Mouse (Mus musculus): Measurements from ENCODE around the gene Pwwp2b. TPM values are rescaled to one million over a fixed set of nuclear protein-coding genes. Genes with fewer than 3 reads are reported as not detected.
A peak's percentile ranks its signal among the peaks of the same experiment; 100 is the strongest.

The Pwwp2b gene
- 10.1 and 10.8 TPM in 2 replicates for polyA plus RNA-seq (2016; fragmentation: Nextera tagmentation; extraction: Ambion mirVana)

GRCm38 (mm10) chr7:139247881-139248614, at the start of gene Pwwp2b:
Gene Pwwp2b, plus strand, starts transcription at chr7:139248482.
- Histone ChIP-seq H3K4me3 (peak within 1 kb of the TSS; percentile 66), H3K36me3 (no peaks in the 10 kb centered on the region), H3K4me1 (peaks cover 40% of the 10 kb centered on the region), H3K9ac (peak within 1 kb of the TSS; percentile 73), H3K27me3 (peaks cover 10% of the 10 kb centered on the region; the same call in 1 of the 2 replicates), H3K4me2 (replicated peaks) (peak within 1 kb of the TSS; percentile 95), H3K9me3 (no peaks in the 10 kb centered on the region), H3K27ac (peak within 1 kb of the TSS; percentile 37; the same call in 1 of the 2 replicates)
- WGBS: under 1% methylated on average over 70 of the region's 72 CpGs
- ATAC-seq (ENCODE audit: insufficient number of reproducible peaks, insufficient read depth, low FRiP score, low TSS enrichment): peak; percentile 50; the same call in 1 of the 2 replicates

GRCm38 (mm10) chr7:139200108-139200507, 48.2 kb upstream of the Pwwp2b start:
- Histone ChIP-seq H3K4me2 (replicated peaks) (no peak overlapping the region), H3K36me3 (no peaks in the 10 kb centered on the region), H3K27ac (no peak overlapping the region), H3K4me1 (no peaks in the 10 kb centered on the region), H3K9me3 (no peaks in the 10 kb centered on the region), H3K9ac (no peak overlapping the region), H3K27me3 (0 out of 2 replicates have a peak, but pooled peaks cover 3% of the 10 kb centered on the region), H3K4me3 (no peak overlapping the region)
- ATAC-seq (ENCODE audit: insufficient number of reproducible peaks, insufficient read depth, low FRiP score, low TSS enrichment): 0 out of 2 replicates have a peak, but pooled peaks have one; percentile 41
- 30% methylated on average over 7 of the region's 7 CpGs for WGBS

GRCm38 (mm10) chr7:139201209-139201608, 47.1 kb upstream of the Pwwp2b start:
- WGBS: 50% methylated on average over 6 of the region's 6 CpGs
- Histone ChIP-seq H3K27ac (no peak overlapping the region), H3K9ac (no peak overlapping the region), H3K27me3 (0 out of 2 replicates have a peak, but pooled peaks cover 3% of the 10 kb centered on the region), H3K36me3 (no peaks in the 10 kb centered on the region), H3K9me3 (no peaks in the 10 kb centered on the region), H3K4me3 (no peak overlapping the region), H3K4me1 (no peaks in the 10 kb centered on the region), H3K4me2 (replicated peaks) (no peak overlapping the region)
- ATAC-seq (ENCODE audit: insufficient number of reproducible peaks, insufficient read depth, low FRiP score, low TSS enrichment): no peak

- 28% methylated on average over 7 of the region's 7 CpGs for WGBS
- Histone ChIP-seq H3K27me3 (no peaks in the 10 kb centered on the region), H3K9ac (no peak overlapping the region), H3K4me1 (peaks cover 5% of the 10 kb centered on the region; the same call in 1 of the 2 replicates), H3K36me3 (no peaks in the 10 kb centered on the region), H3K27ac (no peak overlapping the region), H3K4me2 (replicated peaks) (no peak overlapping the region), H3K9me3 (no peaks in the 10 kb centered on the region), H3K4me3 (no peak overlapping the region)
- ATAC-seq (ENCODE audit: insufficient number of reproducible peaks, insufficient read depth, low FRiP score, low TSS enrichment): no peak
These were observed 40.1 kb upstream of the Pwwp2b start for GRCm38 (mm10) chr7:139208023-139208772.

- ATAC-seq (ENCODE audit: insufficient number of reproducible peaks, insufficient read depth, low FRiP score, low TSS enrichment): no peak
- Histone ChIP-seq H3K4me3 (no peak overlapping the region), H3K36me3 (no peaks in the 10 kb centered on the region), H3K27ac (no peak overlapping the region), H3K9me3 (no peaks in the 10 kb centered on the region), H3K27me3 (no peaks in the 10 kb centered on the region), H3K4me2 (replicated peaks) (no peak overlapping the region), H3K4me1 (peaks cover 7% of the 10 kb centered on the region; the same call in 1 of the 2 replicates), H3K9ac (no peak overlapping the region)
- WGBS: 87% methylated on average over 4 of the region's 4 CpGs
These were observed 39.5 kb upstream of the Pwwp2b start for GRCm38 (mm10) chr7:139208773-139209095.

- Histone ChIP-seq H3K4me1 (peaks cover 11% of the 10 kb centered on the region; the same call in 1 of the 2 replicates), H3K27me3 (no peaks in the 10 kb centered on the region), H3K36me3 (no peaks in the 10 kb centered on the region), H3K4me3 (no peak overlapping the region), H3K9ac (no peak overlapping the region), H3K4me2 (replicated peaks) (no peak overlapping the region), H3K9me3 (no peaks in the 10 kb centered on the region), H3K27ac (no peak overlapping the region)
- WGBS: 82% methylated on average over 6 of the region's 6 CpGs
- no peak for ATAC-seq (ENCODE audit: insufficient number of reproducible peaks, insufficient read depth, low FRiP score, low TSS enrichment)
These were observed 36.5 kb upstream of the Pwwp2b start for GRCm38 (mm10) chr7:139211761-139212160.

GRCm38 (mm10) chr7:139212754-139213745, 35.2 kb upstream of the Pwwp2b start, which contains the start of the genes Lrrc27 and Stk32c:
Gene Lrrc27, plus strand, starts transcription at chr7:139212988.
Gene Stk32c, minus strand, starts transcription at chr7:139213307.
- WGBS: 2% methylated on average over 53 of the region's 53 CpGs

GRCm38 (mm10) chr7:139213751-139214150, 34.5 kb upstream of the Pwwp2b start:
- Histone ChIP-seq H3K9me3 (no peaks in the 10 kb centered on the region), H3K27me3 (no peaks in the 10 kb centered on the region), H3K9ac (peak overlapping the region; percentile 46), H3K4me2 (replicated peaks) (peak overlapping the region; percentile 57), H3K36me3 (no peaks in the 10 kb centered on the region), H3K27ac (no peak overlapping the region; the same call in 1 of the 2 replicates), H3K4me3 (peak overlapping the region; percentile 56), H3K4me1 (peaks cover 18% of the 10 kb centered on the region; the same call in 1 of the 2 replicates)
- no peak for ATAC-seq (ENCODE audit: insufficient number of reproducible peaks, insufficient read depth, low FRiP score, low TSS enrichment)
- WGBS: 72% methylated on average over 3 of the region's 3 CpGs

More at GRCm38 (mm10) chr7:139212754-139213745, 35.2 kb upstream of the Pwwp2b start, which contains the start of the genes Lrrc27 and Stk32c:
- no peaks in the 10 kb centered on the region for H3K36me3 ChIP-seq
- H3K9ac ChIP-seq: peak within 1 kb of the TSS; percentile 59
- H3K27ac ChIP-seq: peak within 1 kb of the TSS; percentile 76
- peak; percentile 98 for ATAC-seq (ENCODE audit: insufficient number of reproducible peaks, insufficient read depth, low FRiP score, low TSS enrichment)
- no peaks in the 10 kb centered on the region for H3K9me3 ChIP-seq
- H3K27me3 ChIP-seq: no peaks in the 10 kb centered on the region
- peak within 1 kb of the TSS; percentile 57 for H3K4me2 ChIP-seq (replicated peaks)
- H3K4me1 ChIP-seq: peaks cover 15% of the 10 kb centered on the region; the same call in 1 of the 2 replicates
- H3K4me3 ChIP-seq: peak within 1 kb of the TSS; percentile 56

- H3K4me2 ChIP-seq (replicated peaks): no peak overlapping the region
- no peak overlapping the region for H3K9ac ChIP-seq
- no peaks in the 10 kb centered on the region for H3K27me3 ChIP-seq
- no peaks in the 10 kb centered on the region for H3K9me3 ChIP-seq
- ATAC-seq (ENCODE audit: insufficient number of reproducible peaks, insufficient read depth, low FRiP score, low TSS enrichment): no peak
- peaks cover 22% of the 10 kb centered on the region; the same call in 1 of the 2 replicates for H3K4me1 ChIP-seq
- H3K36me3 ChIP-seq: no peaks in the 10 kb centered on the region
- H3K4me3 ChIP-seq: no peak overlapping the region
- 70% methylated on average over 3 of the region's 3 CpGs for WGBS
- H3K27ac ChIP-seq: no peak overlapping the region
These were observed 34.1 kb upstream of the Pwwp2b start for GRCm38 (mm10) chr7:139214160-139214559.

GRCm38 (mm10) chr7:139214596-139215340, 33.5 kb upstream of the Pwwp2b start:
- Histone ChIP-seq H3K4me3 (no peak overlapping the region), H3K27ac (no peak overlapping the region), H3K4me2 (replicated peaks) (no peak overlapping the region), H3K27me3 (no peaks in the 10 kb centered on the region), H3K9me3 (no peaks in the 10 kb centered on the region), H3K4me1 (peaks cover 22% of the 10 kb centered on the region; the same call in 1 of the 2 replicates), H3K9ac (no peak overlapping the region), H3K36me3 (no peaks in the 10 kb centered on the region)
- ATAC-seq (ENCODE audit: insufficient number of reproducible peaks, insufficient read depth, low FRiP score, low TSS enrichment): no peak
- 75% methylated on average over 14 of the region's 14 CpGs for WGBS

Data from embryonic facial prominence, embryonic 12.5 days (tissue).